Mouse (Mus musculus) E14TG2a.4 (cell line): Measurements from ENCODE around the gene Dhx57.

ENCODE experiments used
- CTCF ChIP-seq: conservative IDR thresholded peaks from 2 replicates; pipeline ENCODE4 v1.5.1; 2014; ENCODE audit warnings: low read length
- POU5F1 ChIP-seq: IDR thresholded peaks from 2 replicates; pipeline ENCODE4 v1.6.1; 2014; ENCODE audit warnings: low read length, borderline replicate concordance

DNA sequence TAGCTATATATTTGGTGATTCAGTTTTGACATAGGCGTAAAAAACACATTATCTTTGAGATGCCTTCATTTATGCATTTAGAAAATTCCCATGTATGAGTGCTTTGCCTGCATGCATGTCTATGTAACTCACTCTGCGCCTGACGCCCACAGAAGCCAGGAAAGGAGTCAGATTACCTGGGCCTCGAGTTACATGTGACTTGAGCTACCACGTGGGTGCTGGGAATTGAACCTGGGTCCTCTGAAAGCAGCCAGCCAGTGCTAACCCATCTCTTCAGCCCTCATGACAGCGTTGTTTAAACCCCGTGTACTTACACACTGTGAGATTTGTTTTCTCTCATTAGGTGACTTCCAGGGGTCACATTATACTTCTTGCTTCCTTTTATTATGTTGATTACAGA, 34.2 kb upstream of the Dhx57 start:
- TF ChIP-seq POU5F1: no peak
- no peak for TF ChIP-seq CTCF
